Mouse (Mus musculus) liver, adult 2 months (tissue): ENCODE data around the gene Rnf145.

ENCODE experiments used
- CTCF ChIP-seq: fragments of 200-500 bp; IDR thresholded peaks from 2 replicates; pipeline ENCODE4 v1.5.1; 2011; ENCODE audit warnings: low read depth, low read length, control low read depth
- POLR2A ChIP-seq: fragments of 200-500 bp; IDR thresholded peaks from 2 replicates; pipeline ENCODE4 v1.6.1; 2011; ENCODE audit warnings: low read length, control low read depth; ENCODE audit not compliant: insufficient read depth; ENCODE audit errors: extremely low read depth

DNA sequence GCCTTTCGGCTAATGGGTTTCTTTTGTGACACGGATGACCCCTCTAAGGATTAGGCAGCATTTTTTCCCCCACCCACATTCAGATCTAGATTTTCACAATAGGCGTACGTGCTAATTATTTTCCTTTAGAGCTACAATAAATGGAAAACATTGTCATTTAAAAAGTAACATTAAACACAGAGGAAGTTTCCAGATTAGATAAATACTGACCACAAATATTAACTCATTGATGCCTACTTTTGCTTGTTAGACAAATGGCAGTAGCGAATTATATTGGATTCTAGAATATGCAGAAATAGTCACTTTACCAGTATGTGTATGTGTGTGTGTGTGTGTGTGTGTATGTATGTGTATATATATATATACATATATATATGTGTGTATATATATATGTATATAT lies 3.8 kb downstream of the Rnf145 start:
- no peak for TF ChIP-seq CTCF
- TF ChIP-seq POLR2A = no peak
